Mouse (Mus musculus): Measurements from ENCODE around the gene Ulk4. TPM values are rescaled to one million over a fixed set of nuclear protein-coding genes. Genes with fewer than 3 reads are reported as not detected.

Ulk4 gene
- total RNA-seq, 2 experiments from 2014 or later = 8.1 to 8.8 TPM

GRCm38 (mm10) chr9:121257106-121257505, 19.9 kb downstream of the Ulk4 start:
- DNase-seq (ENCODE audit: low spot score in 2 of 2) = peak in 1 of 2 experiments; percentile 0

DNA sequence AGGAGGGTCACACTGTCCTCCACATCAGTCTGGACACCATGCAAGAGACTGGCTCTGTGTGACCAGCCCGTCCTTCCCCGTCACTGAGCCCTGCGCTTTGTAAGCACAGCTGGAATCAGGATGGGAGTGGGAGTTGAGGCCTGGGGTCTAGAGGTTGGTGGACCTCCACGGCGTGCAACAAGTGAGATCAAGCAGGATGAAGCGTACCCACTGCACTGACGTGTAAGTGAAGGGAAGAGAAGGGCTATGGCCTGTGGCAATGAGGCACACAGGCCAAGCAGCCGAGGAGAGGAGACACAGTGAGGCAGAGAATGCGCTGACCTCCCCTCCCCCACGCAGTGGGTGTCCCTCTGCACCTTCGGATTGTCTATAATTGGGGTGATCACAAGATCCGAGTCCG, 22.2 kb downstream of the Ulk4 start:
- DNase-seq (ENCODE audit: low spot score in 2 of 2) = no peak

DNA sequence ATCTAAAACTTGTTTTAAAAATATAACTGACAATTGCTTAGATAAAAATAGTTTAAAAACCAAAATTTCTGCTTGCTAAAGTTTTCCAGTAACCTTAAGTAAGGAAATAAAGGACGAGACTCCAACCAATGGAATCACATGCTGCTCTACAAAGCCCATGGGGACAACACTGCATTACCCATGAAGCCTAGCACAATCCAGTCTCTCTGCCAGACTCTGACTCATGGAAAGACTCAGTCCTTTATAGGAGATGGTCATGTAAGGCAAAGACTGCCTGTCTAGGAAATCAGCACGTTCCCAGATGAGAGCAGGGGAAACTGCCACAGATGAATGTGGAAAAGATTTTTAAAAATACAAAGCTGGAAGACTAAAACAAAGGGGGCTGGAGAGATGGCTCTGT, 23.0 kb downstream of the Ulk4 start:
- DNase-seq (ENCODE audit: low spot score in 2 of 2) = peak in 1 of 2 experiments; percentile 1

GRCm38 (mm10) chr9:121250854-121251253, 26.1 kb downstream of the Ulk4 start:
- peak in 1 of 2 experiments; percentile 1 for DNase-seq (ENCODE audit: low spot score in 2 of 2)

DNA sequence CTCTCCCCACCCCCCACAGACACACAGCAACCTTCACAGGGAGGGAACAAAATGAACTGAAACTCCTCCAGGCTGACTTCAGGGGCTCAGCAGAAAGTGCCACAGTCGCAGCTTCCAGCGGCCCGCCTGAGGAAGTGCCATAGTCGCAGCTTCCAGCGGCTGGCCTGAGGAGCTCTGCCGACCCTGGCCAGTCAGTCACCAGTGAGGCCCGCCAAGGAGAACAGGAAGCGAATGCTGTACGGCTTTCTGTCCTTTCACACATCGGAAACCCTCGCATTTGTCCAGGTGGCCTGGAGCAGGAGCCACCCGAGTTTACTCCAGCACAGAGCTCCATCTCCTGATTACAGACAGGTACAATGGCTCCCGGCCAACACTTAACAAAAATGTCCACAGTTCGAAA, 27.2 kb downstream of the Ulk4 start:
- peak in 1 of 2 experiments; percentile 1 for DNase-seq (ENCODE audit: low spot score in 2 of 2)

DNA sequence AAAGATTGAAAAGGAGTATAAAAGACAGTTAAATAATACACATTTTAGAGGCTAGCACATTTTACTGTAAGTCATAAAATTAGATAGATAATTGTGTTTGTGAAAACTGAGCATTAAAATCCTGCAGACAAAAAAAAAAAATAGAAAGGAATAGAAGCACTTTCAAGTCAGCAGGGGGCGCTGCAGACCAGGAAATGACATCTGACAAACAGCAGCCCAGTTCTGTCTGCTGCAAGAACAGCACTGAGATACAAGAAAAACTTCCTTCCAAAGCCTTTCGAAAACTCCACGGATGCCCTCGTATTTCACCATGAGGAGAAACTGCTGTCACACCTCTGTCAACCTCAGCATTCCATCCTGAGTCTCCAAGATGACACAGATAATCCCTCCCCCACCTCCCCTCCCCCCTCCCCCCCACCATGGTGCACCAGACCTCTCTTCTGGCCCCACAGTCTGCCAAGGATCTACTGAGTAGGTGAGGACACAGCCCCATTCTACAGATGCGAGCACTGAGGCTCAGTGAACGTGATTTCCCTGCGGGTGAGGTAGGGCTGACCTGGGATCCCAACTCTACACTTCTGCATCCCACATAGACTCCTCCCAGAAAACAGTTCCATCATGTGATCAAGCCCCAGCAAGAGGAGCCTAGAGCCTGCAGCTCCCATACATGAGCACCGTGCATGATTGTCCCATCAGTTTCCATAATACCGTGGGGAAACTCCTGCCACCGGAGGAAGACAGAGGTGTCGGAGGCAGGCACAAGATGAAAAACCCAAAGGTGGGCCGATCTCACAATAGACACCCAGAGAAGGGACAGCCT, 28.8 kb downstream of the Ulk4 start:
- DNase-seq (ENCODE audit: low spot score in 2 of 2) = peak; percentile 87 to 91

- no peak for DNase-seq (ENCODE audit: low spot score in 2 of 2)
These were observed 29.9 kb downstream of the Ulk4 start for GRCm38 (mm10) chr9:121247047-121247446.

DNA sequence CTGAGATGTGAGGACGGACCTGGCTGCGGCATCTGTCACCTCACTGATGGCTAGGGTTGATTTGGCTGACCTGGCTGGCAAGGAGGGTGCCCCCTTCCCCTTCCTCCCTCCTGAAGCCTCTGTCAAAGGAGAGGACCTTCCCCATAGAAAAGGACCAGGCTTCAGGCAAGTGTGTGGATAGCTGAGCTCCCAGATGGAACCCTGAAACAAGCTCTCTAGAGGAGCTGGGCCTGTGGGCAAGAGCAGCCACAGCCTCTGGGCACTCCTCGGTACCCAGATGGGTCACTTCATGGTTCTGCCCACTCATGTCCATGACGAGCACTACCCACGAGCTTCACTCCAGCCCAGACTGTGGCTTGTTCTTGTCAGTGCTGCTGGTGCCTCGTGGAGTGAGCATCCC, 34.7 kb downstream of the Ulk4 start:
- no peak for DNase-seq (ENCODE audit: low spot score in 2 of 2)

DNA sequence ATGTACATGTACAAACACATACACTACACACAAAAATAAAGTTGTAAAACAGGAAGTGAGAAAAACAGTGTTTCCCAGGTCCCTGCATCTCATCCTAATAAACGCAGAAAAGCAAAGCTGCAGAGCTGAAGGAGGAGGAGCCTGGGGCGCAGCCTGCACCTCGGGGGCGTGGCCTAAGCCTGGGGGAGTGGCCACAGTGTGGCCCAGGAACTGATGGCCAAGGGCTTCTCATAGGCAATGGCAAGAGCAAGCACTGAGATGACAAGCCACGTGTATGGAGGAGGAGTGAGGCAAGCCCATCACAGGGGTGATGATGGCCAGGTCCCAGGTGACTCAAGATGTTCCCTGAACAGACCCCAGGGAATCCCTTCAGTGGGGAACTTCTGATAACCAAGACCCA, 35.2 kb downstream of the Ulk4 start:
- DNase-seq (ENCODE audit: low spot score in 2 of 2) = no peak

- no peak for DNase-seq (ENCODE audit: low spot score in 2 of 2)
These were observed 35.6 kb downstream of the Ulk4 start for GRCm38 (mm10) chr9:121241366-121241765.

GRCm38 (mm10) chr9:121240242-121240641, 36.8 kb downstream of the Ulk4 start:
- DNase-seq (ENCODE audit: low spot score in 2 of 2) = peak in 1 of 2 experiments; percentile 50

DNA sequence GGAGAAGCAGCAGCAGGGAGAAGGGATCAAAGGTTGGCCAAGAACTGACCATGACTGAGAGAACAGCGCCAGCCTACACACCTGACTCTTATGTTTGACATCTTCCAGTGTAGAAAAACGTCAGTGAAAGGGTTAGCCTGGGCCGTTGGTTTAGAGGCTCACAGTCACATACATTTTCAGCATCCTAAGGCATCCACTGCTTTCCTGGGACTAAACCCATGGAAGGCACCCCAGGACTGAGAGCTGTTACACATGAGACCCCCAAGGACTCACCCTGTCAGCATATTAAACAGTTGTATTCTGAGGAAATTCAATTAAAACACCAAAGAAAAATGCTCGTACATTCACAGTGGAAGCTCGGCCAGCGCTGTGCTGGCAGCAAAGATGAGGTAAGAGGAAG, 37.4 kb downstream of the Ulk4 start:
- no peak for DNase-seq (ENCODE audit: low spot score in 2 of 2)

GRCm38 (mm10) chr9:121218636-121219035, 58.4 kb downstream of the Ulk4 start:
- no peak for DNase-seq (ENCODE audit: low spot score in 2 of 2)

DNA sequence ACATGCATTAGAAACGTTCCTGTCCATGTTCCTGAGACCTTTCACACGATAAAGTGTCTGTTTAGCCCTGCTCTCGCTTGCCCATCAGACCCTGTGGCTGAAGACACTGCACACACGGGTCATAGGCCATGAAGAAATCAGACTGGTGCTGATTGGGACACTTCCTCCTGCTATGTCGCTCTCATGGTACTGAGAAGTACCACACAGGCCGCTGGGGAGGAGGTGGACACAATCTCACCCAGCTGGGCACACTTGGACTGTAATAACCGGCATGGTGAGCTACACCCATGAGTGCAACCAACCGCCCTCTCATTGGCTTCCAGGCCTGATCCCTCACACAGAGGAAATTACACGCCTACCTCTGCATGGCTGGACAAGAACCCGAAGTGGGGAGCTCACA, 58.8 kb downstream of the Ulk4 start:
- no peak for DNase-seq (ENCODE audit: low spot score in 2 of 2)

- DNase-seq (ENCODE audit: low spot score in 2 of 2) = no peak
These were observed 59.3 kb downstream of the Ulk4 start for GRCm38 (mm10) chr9:121217742-121218141.

- DNase-seq (ENCODE audit: low spot score in 2 of 2) = no peak
These were observed 60.3 kb downstream of the Ulk4 start for GRCm38 (mm10) chr9:121216536-121217320.

GRCm38 (mm10) chr9:121215349-121216000, 61.5 kb downstream of the Ulk4 start:
- DNase-seq (ENCODE audit: low spot score in 2 of 2) = peak; percentile 69 to 74

GRCm38 (mm10) chr9:121212322-121212721, 64.7 kb downstream of the Ulk4 start:
- no peak for DNase-seq (ENCODE audit: low spot score in 2 of 2)

GRCm38 (mm10) chr9:121205046-121205445, 72.0 kb downstream of the Ulk4 start:
- DNase-seq (ENCODE audit: low spot score in 2 of 2) = no peak

GRCm38 (mm10) chr9:121204149-121204800, 72.7 kb downstream of the Ulk4 start:
- no peak for DNase-seq (ENCODE audit: low spot score in 2 of 2)

GRCm38 (mm10) chr9:121203686-121204085, 73.3 kb downstream of the Ulk4 start:
- no peak for DNase-seq (ENCODE audit: low spot score in 2 of 2)

Data from left cerebral cortex, adult 18-20 months (tissue).